Mouse (Mus musculus) lung, postnatal 4 days (tissue): Measurements from ENCODE around the gene Wfdc16.
A peak's percentile ranks its signal among the peaks of the same experiment; 100 is the strongest.

ENCODE experiments used
- DNase-seq, 2 experiments: peaks; one replicate each; pipeline ENCODE4 v3.0.0; 2021

Gene Wfdc16

DNA sequence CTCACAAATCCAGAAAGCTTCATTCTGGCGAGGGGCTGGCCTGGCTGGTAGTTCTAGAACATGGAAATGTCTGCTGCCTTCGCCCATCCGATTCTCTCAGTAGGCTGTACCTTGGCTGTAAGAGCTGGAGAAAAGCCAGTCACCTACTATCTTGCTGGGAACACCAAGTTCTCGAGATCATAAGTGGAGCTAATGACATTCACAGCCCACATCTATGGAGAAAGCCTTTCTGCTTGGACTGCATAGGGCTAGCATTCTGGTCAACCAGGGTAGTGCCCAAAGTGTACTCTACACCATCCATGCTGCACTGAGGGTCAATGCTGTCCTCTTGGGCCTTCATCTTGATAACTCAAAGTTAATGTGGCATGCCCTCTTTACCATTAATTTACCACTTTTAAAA is 45.1 kb downstream of the Wfdc16 start, which contains the start of gene Eppin:
Gene Eppin, minus strand, starts transcription at position 101 of the 400 bp plus-strand sequence.
- DNase-seq, result no peak

DNA sequence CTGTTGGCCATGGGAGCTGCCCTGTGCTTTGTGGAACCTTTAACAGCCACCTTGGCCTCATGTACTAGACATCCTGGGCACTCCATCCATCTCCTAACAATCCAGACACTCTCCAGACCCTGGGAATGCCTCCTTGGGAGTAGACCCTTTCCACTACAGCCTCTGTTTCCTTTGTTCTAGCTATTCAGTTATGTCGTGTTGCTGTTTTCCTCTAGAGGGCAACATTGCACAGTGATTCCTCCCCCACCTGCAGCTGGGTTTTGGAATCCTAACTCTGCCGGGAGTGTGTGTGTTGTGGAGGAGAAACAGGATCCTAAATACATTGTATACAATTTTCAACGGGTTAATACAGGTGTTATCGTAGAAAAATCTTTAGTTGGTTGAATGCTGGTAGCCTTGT is 46.6 kb downstream of the Wfdc16 start:
- peak in 1 of 2 experiments; percentile 20 for DNase-seq

DNA sequence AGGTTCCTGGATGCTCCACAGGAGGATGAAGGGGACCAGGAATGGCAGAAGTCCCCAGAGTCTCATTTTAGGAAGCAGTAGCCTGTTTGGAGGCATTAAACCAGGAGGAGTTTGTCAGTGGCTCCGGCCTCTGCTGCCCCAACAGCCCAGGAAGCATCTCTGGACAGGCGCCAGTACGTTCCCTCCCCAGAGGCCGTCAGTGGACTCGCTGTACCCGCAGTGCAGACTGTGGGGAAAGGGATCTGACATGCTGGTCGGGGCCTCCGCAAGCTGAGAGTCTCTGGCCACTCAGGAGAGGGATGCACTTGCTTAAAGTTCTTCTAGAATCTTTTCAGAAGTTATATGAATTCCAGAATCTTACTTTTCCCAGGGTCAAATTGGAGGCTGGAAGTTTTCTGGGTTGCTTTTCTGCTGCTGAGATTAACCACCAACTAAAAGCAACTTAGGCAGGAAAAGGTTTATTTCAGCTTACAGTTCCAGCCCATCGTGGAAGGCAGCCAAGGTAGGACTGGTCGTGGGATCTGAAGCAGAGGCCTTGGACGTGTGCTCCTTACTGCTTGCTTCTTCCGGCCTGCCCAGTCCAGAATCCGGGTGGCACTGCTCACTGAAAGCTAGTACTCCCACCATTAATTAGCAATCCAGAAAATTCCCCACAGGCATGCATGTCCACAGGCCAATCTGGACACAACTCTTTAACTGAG is 53.4 kb downstream of the Wfdc16 start, which contains the start of gene Wfdc6a:
Gene Wfdc6a, minus strand, starts transcription at position 423 of the 701 bp plus-strand sequence.
- DNase-seq, result peak; percentile 14 to 46
